Mouse (Mus musculus) liver, embryonic 18 days (tissue): Measurements from ENCODE around the gene Olfr1306. TPM values are rescaled to one million over a fixed set of nuclear protein-coding genes. Genes with fewer than 3 reads are reported as not detected.

Experiments
- polyA plus RNA-seq: library from polyadenylated mRNA; depleted of rRNA; stranded (reverse); fragments of >200 nt; gene quantifications from 2 replicates; pipeline ENCODE4 v1.2.3, GENCODE M21; 2012; rRNA removed

Gene Olfr1306
- polyA plus RNA-seq: not detected in 2 replicates

DNA sequence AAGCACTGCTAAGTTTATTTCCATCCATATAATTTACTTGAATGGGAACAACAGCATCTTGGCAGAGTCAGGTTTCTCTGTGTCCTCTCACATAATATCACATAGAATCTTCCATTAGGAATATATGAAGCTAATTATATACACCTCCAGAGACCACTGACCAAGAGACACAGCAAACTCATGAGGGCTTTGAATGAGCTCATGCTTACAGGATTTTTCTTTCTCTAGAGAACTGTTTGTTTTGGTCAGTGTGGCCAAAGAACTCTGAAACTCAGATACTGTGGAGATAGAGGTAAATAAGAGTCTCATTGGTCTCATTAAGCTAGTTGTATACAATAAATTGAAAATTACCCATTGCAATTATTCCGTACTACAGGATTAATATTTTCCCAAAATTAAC lies at the start of gene Olfr1306:
Gene Olfr1306 (minus strand): TSS at position 101 of the 400 bp plus-strand sequence.

DNA sequence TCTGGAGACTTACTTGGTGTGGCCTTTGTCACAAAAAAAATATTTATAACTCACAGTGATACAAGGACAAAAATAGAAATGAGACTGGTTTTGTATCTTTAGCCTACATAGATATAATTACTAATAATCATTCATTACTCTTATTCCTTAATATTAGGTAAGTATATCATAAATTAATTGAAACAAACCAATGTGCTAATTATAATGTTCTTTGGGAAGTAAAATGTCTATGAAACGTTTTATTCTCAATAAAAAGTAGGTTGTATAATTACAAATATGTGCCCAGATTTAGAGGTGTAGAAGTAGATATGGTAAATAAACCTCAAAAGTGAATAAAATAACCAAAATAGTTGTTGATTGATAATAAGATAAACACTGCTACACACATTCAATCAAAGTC lies 48.8 kb upstream of the Olfr1306 start, which contains the start of gene Olfr1308:
Gene Olfr1308 (minus strand): TSS at position 101 of the 400 bp plus-strand sequence.

DNA sequence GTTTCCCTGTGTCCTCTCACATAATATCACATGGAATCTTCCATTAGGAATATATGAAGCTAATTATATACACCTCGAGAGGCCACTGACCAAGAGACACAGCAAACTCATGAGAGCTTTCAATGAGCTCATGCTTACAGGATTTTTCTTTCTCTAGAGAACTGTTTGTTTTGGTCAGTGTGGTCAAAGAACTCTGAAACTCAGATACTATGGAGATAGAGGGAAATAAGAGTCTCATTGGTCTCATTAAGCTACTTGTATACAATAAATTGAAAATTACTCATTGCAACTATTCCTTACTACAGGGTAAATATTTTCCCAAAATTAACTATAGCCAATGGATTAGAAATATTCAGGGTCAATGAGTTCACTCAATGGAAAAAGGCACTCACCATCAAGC lies 33.3 kb upstream of the Olfr1306 start, which contains the start of gene Olfr1307:
Gene Olfr1307 (minus strand): TSS at position 101 of the 400 bp plus-strand sequence.

DNA sequence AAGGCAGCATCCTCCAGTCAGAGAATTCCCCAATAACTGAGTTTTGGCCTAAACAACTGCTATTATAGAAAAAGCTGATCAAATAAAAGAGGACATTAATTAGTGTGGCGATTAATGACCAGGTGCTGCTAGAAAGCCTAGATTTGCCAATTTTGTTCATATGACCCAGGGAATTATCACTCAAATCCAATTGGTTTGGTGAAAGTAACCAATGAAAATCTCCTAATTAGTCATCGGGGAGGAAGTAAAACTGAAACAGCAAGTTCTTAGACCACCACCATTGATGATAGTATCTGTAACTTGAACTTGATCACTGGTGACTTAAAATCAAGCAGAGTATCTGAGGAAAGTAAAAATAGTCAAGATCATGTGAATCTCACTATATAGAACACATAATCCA lies 39.0 kb downstream of the Olfr1306 start, which contains the start of gene Olfr1305:
Gene Olfr1305 (minus strand): TSS at position 101 of the 400 bp plus-strand sequence.

Other genes with a start within 250 kb of the Olfr1306 start
- gene Olfr1301, start 165.3 kb downstream of the Olfr1306 start, polyA plus RNA-seq: not detected in 2 replicates
- not detected in 2 replicates for gene Olfr1302, start 138.8 kb downstream of the Olfr1306 start, polyA plus RNA-seq
- gene Olfr1303, start 95.9 kb downstream of the Olfr1306 start, polyA plus RNA-seq: not detected in 2 replicates
- not detected in 2 replicates for gene Olfr1305, start 39.1 kb downstream of the Olfr1306 start, polyA plus RNA-seq
- gene Olfr1307, start 33.2 kb upstream of the Olfr1306 start, polyA plus RNA-seq: not detected in 2 replicates
- not detected in 2 replicates for gene Olfr1308, start 48.7 kb upstream of the Olfr1306 start, polyA plus RNA-seq
- gene Olfr1309, start 74.0 kb upstream of the Olfr1306 start, polyA plus RNA-seq: not detected in 2 replicates
- not detected in 2 replicates for gene Olfr1310, start 96.4 kb upstream of the Olfr1306 start, polyA plus RNA-seq
- not detected in 2 replicates for gene Olfr1311, start 108.1 kb upstream of the Olfr1306 start, polyA plus RNA-seq
- not detected in 2 replicates for gene Olfr1312, start 134.0 kb upstream of the Olfr1306 start, polyA plus RNA-seq
- gene Olfr1313, start 161.6 kb upstream of the Olfr1306 start, polyA plus RNA-seq: not detected in 2 replicates
- not detected in 2 replicates for gene Olfr1314, start 180.5 kb upstream of the Olfr1306 start, polyA plus RNA-seq
- gene Olfr1315-ps1, start 199.2 kb upstream of the Olfr1306 start, polyA plus RNA-seq: not detected in 2 replicates
- not detected in 2 replicates for gene Olfr1316, start 218.7 kb upstream of the Olfr1306 start, polyA plus RNA-seq
- gene Olfr1317, start 224.1 kb upstream of the Olfr1306 start, polyA plus RNA-seq: not detected in 2 replicates
- gene Olfr1318, start 237.9 kb upstream of the Olfr1306 start, polyA plus RNA-seq: not detected in 2 replicates